Mouse (Mus musculus) midbrain, embryonic 12.5 days (tissue): ENCODE measurements around the gene Prss58. TPM values are rescaled to one million over a fixed set of nuclear protein-coding genes. Genes with fewer than 3 reads are reported as not detected.

Experiments used
- ATAC-seq: fragments of 200-750 bp; cut with Nextera tagmentation; 2 replicates; pipeline ENCODE4 v1.8.0; 2017; ENCODE audit warnings: low read depth, moderate TSS enrichment, moderate library complexity; ENCODE audit not compliant: low FRiP score
- H3K27ac ChIP-seq: fragments of 300-500 bp; sonication (generic); replicated peaks from 2 replicates; pipeline ENCODE4 v1.5.1; 2016; ENCODE audit warnings: mild to moderate bottlenecking
- H3K27me3 ChIP-seq: fragments of 300-500 bp; sonication (generic); 2 replicates; pipeline ENCODE4 v1.6.1; 2016; ENCODE audit warnings: mild to moderate bottlenecking
- H3K36me3 ChIP-seq: fragments of 300-500 bp; sonication (generic); 2 replicates; pipeline ENCODE4 v1.6.1; 2016
- H3K4me1 ChIP-seq: fragments of 300-500 bp; sonication (generic); 2 replicates; pipeline ENCODE4 v1.6.1; 2016
- H3K4me2 ChIP-seq: fragments of 300-500 bp; sonication (generic); replicated peaks from 2 replicates; pipeline ENCODE4 v1.6.1; 2016; ENCODE audit warnings: mild to moderate bottlenecking, moderate library complexity
- H3K4me3 ChIP-seq: fragments of 300-500 bp; sonication (generic); 2 replicates; pipeline ENCODE4 v1.5.1; 2016; ENCODE audit warnings: mild to moderate bottlenecking
- H3K9ac ChIP-seq: fragments of 300-500 bp; sonication (generic); replicated peaks from 2 replicates; pipeline ENCODE4 v1.6.1; 2016; ENCODE audit warnings: mild to moderate bottlenecking, moderate library complexity
- H3K9me3 ChIP-seq: fragments of 300-500 bp; sonication (generic); 2 replicates; pipeline ENCODE4 v1.6.1; 2016; ENCODE audit warnings: mild to moderate bottlenecking
- WGBS: fragments of 180-500 bp; shearing (Covaris S2); methylation state at CpG from one replicate; pipeline ENCODE4 v1.1.7; 2016; 5-methylcytosine and 5-hydroxymethylcytosine counted together
- polyA plus RNA-seq: library from polyadenylated mRNA; unstranded; fragments of >200 nt; fragmentation: Nextera tagmentation; extraction: Ambion mirVana; gene quantifications from 2 replicates; pipeline ENCODE4 v1.2.1, GENCODE M21; 2016

The Prss58 gene
- not detected in 2 replicates for polyA plus RNA-seq

- Histone ChIP-seq H3K27ac (no peak within 1 kb of the TSS), H3K27me3 (no peaks in the 10 kb centered on the region), H3K4me2 (no peak within 1 kb of the TSS), H3K4me1 (no peaks in the 10 kb centered on the region), H3K36me3 (no peaks in the 10 kb centered on the region), H3K4me3 (no peak within 1 kb of the TSS), H3K9me3 (no peaks in the 10 kb centered on the region), H3K9ac (no peak within 1 kb of the TSS)
- ATAC-seq: no peak
These were observed at the start of gene Prss58 for GRCm38 (mm10) chr6:40900287-40900686. TSS of gene Prss58 (minus strand) at chr6:40900387.

GRCm38 (mm10) chr6:40940457-40940856, 40.3 kb upstream of the Prss58 start, which contains the start of gene 1700074P13Rik:
TSS of gene 1700074P13Rik (minus strand) at chr6:40940557.
- Histone ChIP-seq H3K4me2 (no peak within 1 kb of the TSS), H3K4me3 (no peak within 1 kb of the TSS), H3K27ac (no peak within 1 kb of the TSS), H3K36me3 (no peaks in the 10 kb centered on the region), H3K9me3 (no peaks in the 10 kb centered on the region), H3K9ac (no peak within 1 kb of the TSS), H3K4me1 (no peaks in the 10 kb centered on the region), H3K27me3 (no peaks in the 10 kb centered on the region)
- no peak for ATAC-seq
- 93% methylated on average over 10 of the region's 10 CpGs for WGBS

GRCm38 (mm10) chr6:40919954-40920353, 19.8 kb upstream of the Prss58 start:
- no peaks in the 10 kb centered on the region for H3K27me3 ChIP-seq
- H3K9me3 ChIP-seq: no peaks in the 10 kb centered on the region
- H3K4me2 ChIP-seq: no peak overlapping the region
- WGBS: 82% methylated on average over 4 of the region's 4 CpGs
- no peaks in the 10 kb centered on the region for H3K36me3 ChIP-seq
- H3K27ac ChIP-seq: no peak overlapping the region
- H3K4me3 ChIP-seq: no peak overlapping the region
- ATAC-seq: no peak
- H3K4me1 ChIP-seq: no peaks in the 10 kb centered on the region
- no peak overlapping the region for H3K9ac ChIP-seq

- H3K9me3 ChIP-seq: no peaks in the 10 kb centered on the region
- ATAC-seq: no peak
- H3K9ac ChIP-seq: no peak overlapping the region
- no peaks in the 10 kb centered on the region for H3K27me3 ChIP-seq
- no peak overlapping the region for H3K4me2 ChIP-seq
- no peaks in the 10 kb centered on the region for H3K36me3 ChIP-seq
- WGBS: 74% methylated on average over 1 of the region's 1 CpGs
- H3K4me3 ChIP-seq: no peak overlapping the region
- no peaks in the 10 kb centered on the region for H3K4me1 ChIP-seq
- no peak overlapping the region for H3K27ac ChIP-seq
These were observed 5.5 kb downstream of the Prss58 start for GRCm38 (mm10) chr6:40894716-40895115.

- H3K36me3 ChIP-seq: no peaks in the 10 kb centered on the region
- no peaks in the 10 kb centered on the region for H3K27me3 ChIP-seq
- H3K4me1 ChIP-seq: no peaks in the 10 kb centered on the region
- no peak overlapping the region for H3K4me3 ChIP-seq
- H3K4me2 ChIP-seq: no peak overlapping the region
- no peak overlapping the region for H3K27ac ChIP-seq
- no peak overlapping the region for H3K9ac ChIP-seq
- H3K9me3 ChIP-seq: no peaks in the 10 kb centered on the region
- 42% methylated on average over 7 of the region's 7 CpGs for WGBS
- peak; percentile 23; the same call in 1 of the 2 replicates for ATAC-seq
These were observed 6.6 kb downstream of the Prss58 start for GRCm38 (mm10) chr6:40893577-40893976.

GRCm38 (mm10) chr6:40891754-40892153, 8.4 kb downstream of the Prss58 start:
- ATAC-seq: no peak
- Histone ChIP-seq H3K9ac (no peak overlapping the region), H3K9me3 (no peaks in the 10 kb centered on the region), H3K27ac (no peak overlapping the region), H3K36me3 (no peaks in the 10 kb centered on the region), H3K27me3 (no peaks in the 10 kb centered on the region), H3K4me3 (no peak overlapping the region), H3K4me1 (no peaks in the 10 kb centered on the region), H3K4me2 (no peak overlapping the region)
- WGBS: 85% methylated on average over 4 of the region's 4 CpGs

GRCm38 (mm10) chr6:40890973-40891372, 9.2 kb downstream of the Prss58 start:
- Histone ChIP-seq H3K4me2 (no peak overlapping the region), H3K4me3 (no peak overlapping the region), H3K27me3 (no peaks in the 10 kb centered on the region), H3K4me1 (no peaks in the 10 kb centered on the region), H3K27ac (no peak overlapping the region), H3K36me3 (no peaks in the 10 kb centered on the region), H3K9me3 (no peaks in the 10 kb centered on the region), H3K9ac (no peak overlapping the region)
- WGBS: 85% methylated on average over 1 of the region's 1 CpGs
- no peak for ATAC-seq

- H3K9ac ChIP-seq: no peak within 1 kb of the TSS
- ATAC-seq: no peak
- H3K27ac ChIP-seq: no peak within 1 kb of the TSS
- H3K36me3 ChIP-seq: no peaks in the 10 kb centered on the region
- no peaks in the 10 kb centered on the region for H3K4me1 ChIP-seq
- H3K4me3 ChIP-seq: no peak within 1 kb of the TSS
- H3K9me3 ChIP-seq: no peaks in the 10 kb centered on the region
- no peak within 1 kb of the TSS for H3K4me2 ChIP-seq
- H3K27me3 ChIP-seq: no peaks in the 10 kb centered on the region
- 94% methylated on average over 3 of the region's 3 CpGs for WGBS
These were observed 12.8 kb downstream of the Prss58 start, which contains the start of gene Moxd2 for GRCm38 (mm10) chr6:40887394-40887793. TSS of gene Moxd2 (minus strand) at chr6:40887494.

- Histone ChIP-seq H3K36me3 (no peaks in the 10 kb centered on the region), H3K27ac (no peak overlapping the region)
- ATAC-seq: no peak
These were observed 54.9 kb downstream of the Prss58 start for GRCm38 (mm10) chr6:40845283-40845682.

More at GRCm38 (mm10) chr6:40845283-40845682, 54.9 kb downstream of the Prss58 start:
- Histone ChIP-seq H3K27me3 (no peaks in the 10 kb centered on the region), H3K4me3 (no peak overlapping the region), H3K4me1 (no peaks in the 10 kb centered on the region), H3K9me3 (no peaks in the 10 kb centered on the region), H3K4me2 (no peak overlapping the region), H3K9ac (no peak overlapping the region)

Other genes starting within 250 kb of the Prss58 start
- not detected in 2 replicates for gene Moxd2, start 12.9 kb downstream of the Prss58 start, polyA plus RNA-seq
- gene 1700074P13Rik, start 40.2 kb upstream of the Prss58 start, polyA plus RNA-seq: not detected in 2 replicates
- not detected in 2 replicates for gene Gm4744, start 51.5 kb upstream of the Prss58 start, polyA plus RNA-seq
- not detected in 2 replicates for gene 1810009J06Rik, start 64.4 kb upstream of the Prss58 start, polyA plus RNA-seq
- gene Gm2663, start 99.1 kb upstream of the Prss58 start, polyA plus RNA-seq: not detected in 2 replicates
- gene 2210010C04Rik, start 135.1 kb upstream of the Prss58 start, polyA plus RNA-seq: not detected in 2 replicates